Mouse (Mus musculus): ENCODE results near the gene Lrmda. TPM values are rescaled to one million over a fixed set of nuclear protein-coding genes. Genes with fewer than 3 reads are reported as not detected.

The Lrmda gene
- polyA plus RNA-seq, 1 experiment from 2014 or later = 0.20 TPM

DNA sequence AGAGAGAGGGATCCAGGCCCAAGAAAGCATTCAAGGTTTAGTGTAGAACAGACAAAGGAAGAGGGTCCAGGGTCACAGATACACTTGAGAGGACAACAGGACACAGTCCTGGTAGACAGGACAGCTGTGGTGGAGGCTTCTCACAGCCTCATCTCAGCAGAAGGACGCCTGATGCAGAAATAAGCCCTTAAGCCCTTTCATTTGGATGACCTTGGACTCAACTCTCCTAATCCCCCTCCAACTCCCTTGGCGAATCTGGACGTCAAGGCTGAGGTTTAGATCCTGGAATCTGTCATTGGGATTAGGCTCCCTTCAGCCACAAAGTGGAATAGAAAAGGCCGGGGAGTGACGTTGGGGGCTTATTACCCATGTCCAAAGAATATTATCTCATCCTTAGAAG, 589.1 kb downstream of the Lrmda start:
- H3K9me3 ChIP-seq = no peaks in the 10 kb centered on the region
- H3K4me3 ChIP-seq = no peak overlapping the region
- no peaks in the 10 kb centered on the region for H3K36me3 ChIP-seq (replicated peaks)
- no peak overlapping the region for H3K27ac ChIP-seq
- peaks cover 12% of the 10 kb centered on the region; the same call in 1 of the 2 replicates for H3K4me1 ChIP-seq
- 64% methylated on average over 5 of the region's 5 CpGs for WGBS
- no peaks in the 10 kb centered on the region; the same call in 1 of the 2 replicates for H3K27me3 ChIP-seq (ENCODE audit: poor library complexity, severe bottlenecking)
- DNase-seq (ENCODE audit: extremely low spot score, low spot score) = no peak

DNA sequence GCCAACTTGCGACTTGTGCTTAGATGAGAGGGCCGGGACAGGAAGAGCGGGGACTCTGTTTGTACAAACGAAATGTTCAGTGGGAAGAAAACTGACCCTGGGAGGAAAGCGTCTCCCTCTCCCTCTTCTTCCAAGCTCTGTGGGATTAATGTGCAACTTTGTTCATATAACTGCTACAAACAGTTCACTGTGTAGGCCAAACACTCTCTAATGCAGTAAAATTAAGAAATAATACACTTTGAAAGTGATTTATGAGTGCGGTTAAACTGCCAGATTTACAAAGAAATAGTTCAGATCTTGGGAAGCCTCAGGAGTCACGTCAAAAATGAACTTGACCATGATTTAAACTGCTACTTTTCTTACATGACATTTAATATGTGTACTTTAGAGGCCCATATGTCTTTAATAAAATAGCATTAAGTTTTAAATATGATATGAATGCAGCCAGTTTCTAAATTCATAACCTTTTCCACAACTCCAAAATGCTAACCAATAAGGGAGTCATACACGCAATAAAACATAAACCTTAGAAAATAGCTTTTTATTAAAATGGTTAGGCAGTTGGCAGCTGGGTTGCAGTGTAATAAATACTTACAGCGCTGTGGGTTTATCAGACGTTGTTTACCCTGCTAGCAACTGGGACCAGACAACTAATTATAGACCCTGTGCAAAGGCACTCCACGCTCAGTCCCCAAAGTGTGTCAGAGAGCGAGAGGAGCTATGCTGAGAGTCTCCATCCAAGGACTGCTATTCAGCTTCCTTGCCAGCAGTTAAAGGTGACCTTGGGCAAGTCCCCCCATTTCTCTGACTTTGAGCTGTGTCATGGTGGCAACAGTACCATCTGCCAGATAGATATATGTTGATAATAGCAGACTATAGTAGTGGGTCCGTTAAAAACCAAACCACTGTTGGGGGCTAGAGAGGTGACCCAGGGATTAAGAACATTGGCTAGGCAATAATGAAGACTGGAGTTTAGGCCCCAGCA, 590.0 kb downstream of the Lrmda start:
- 88% methylated on average over 13 of the region's 13 CpGs for WGBS
- no peak overlapping the region for H3K4me3 ChIP-seq
- H3K27me3 ChIP-seq (ENCODE audit: poor library complexity, severe bottlenecking) = no peaks in the 10 kb centered on the region; the same call in 1 of the 2 replicates
- no peaks in the 10 kb centered on the region for H3K9me3 ChIP-seq
- H3K36me3 ChIP-seq (replicated peaks) = no peaks in the 10 kb centered on the region
- DNase-seq (ENCODE audit: extremely low spot score, low spot score) = no peak
- peaks cover 12% of the 10 kb centered on the region; the same call in 1 of the 2 replicates for H3K4me1 ChIP-seq
- no peak overlapping the region for H3K27ac ChIP-seq

DNA sequence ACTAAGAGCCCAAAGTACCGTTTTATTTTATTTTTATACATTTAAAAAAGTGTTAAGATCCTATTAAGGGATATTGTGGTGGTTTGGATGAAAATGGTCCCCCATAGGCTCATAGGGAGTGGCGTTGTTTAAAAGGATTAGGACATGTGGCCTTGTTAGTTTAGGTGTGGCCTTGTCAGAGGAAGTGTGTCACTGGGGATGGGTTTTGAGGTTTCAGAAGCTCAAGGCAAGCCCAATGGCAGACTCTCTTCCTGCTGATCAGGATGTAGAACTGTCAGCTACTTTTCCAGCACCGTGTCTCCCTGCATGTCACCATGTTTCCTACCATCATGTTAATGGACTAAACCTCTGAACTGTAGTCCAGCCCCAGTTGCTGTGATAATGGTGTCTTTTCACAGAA, 591.5 kb downstream of the Lrmda start:
- Histone ChIP-seq H3K27ac (no peak overlapping the region), H3K4me1 (peaks cover 12% of the 10 kb centered on the region; the same call in 1 of the 2 replicates), H3K9me3 (no peaks in the 10 kb centered on the region), H3K27me3 (ENCODE audit: poor library complexity, severe bottlenecking) (no peaks in the 10 kb centered on the region; the same call in 1 of the 2 replicates), H3K36me3 (replicated peaks) (no peaks in the 10 kb centered on the region), H3K4me3 (no peak overlapping the region)
- WGBS = 92% methylated on average over 3 of the region's 3 CpGs
- no peak for DNase-seq (ENCODE audit: extremely low spot score, low spot score)

DNA sequence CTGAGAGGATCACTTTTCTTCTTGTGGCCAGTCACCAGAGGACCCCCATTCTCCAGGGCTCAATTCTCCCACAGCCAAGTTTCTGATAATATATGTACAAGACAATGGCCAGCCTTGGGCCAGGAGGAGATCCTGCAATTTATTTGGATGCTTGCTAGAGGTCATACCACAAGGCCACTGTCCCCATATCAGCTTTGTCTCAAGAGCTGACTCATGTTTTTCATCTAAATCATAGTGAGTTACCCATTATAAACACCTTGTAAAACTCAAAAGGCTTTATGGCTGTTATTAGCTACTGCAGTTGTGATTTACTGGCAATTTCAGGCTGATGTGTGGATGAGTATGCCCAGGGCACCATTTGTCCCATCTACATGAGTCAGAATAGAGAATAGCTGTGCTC, 600.7 kb downstream of the Lrmda start:
- H3K27ac ChIP-seq = no peak overlapping the region
- no peak for DNase-seq (ENCODE audit: extremely low spot score, low spot score)
- H3K27me3 ChIP-seq (ENCODE audit: poor library complexity, severe bottlenecking) = no peaks in the 10 kb centered on the region
- H3K4me3 ChIP-seq = no peak overlapping the region
- no peaks in the 10 kb centered on the region for H3K4me1 ChIP-seq
- H3K36me3 ChIP-seq (replicated peaks) = no peaks in the 10 kb centered on the region
- H3K9me3 ChIP-seq = no peaks in the 10 kb centered on the region

DNA sequence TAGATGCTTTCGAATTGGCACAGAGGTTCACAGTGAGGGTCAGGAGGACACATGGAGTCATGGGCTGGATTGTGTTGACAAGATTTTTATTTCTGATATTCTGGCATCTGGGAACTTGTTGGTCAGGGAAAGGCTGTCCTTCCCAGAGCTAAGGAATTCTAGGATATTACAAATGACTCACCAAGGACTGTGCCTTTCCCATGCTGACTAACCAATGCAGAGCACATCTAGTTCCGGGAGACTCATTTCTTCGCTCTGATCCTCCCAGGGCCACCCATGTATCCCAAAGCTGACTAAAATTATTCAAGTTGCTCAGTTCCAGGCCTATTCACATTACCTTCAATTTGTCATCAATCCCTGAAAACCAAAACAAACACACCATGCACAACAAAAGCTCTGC, 602.4 kb downstream of the Lrmda start:
- H3K27me3 ChIP-seq (ENCODE audit: poor library complexity, severe bottlenecking) = no peaks in the 10 kb centered on the region
- WGBS = 93% methylated on average over 3 of the region's 3 CpGs
- no peaks in the 10 kb centered on the region for H3K36me3 ChIP-seq (replicated peaks)
- no peak overlapping the region for H3K4me3 ChIP-seq
- H3K27ac ChIP-seq = no peak overlapping the region
- H3K9me3 ChIP-seq = no peaks in the 10 kb centered on the region
- no peaks in the 10 kb centered on the region for H3K4me1 ChIP-seq
- DNase-seq (ENCODE audit: extremely low spot score, low spot score) = no peak

DNA sequence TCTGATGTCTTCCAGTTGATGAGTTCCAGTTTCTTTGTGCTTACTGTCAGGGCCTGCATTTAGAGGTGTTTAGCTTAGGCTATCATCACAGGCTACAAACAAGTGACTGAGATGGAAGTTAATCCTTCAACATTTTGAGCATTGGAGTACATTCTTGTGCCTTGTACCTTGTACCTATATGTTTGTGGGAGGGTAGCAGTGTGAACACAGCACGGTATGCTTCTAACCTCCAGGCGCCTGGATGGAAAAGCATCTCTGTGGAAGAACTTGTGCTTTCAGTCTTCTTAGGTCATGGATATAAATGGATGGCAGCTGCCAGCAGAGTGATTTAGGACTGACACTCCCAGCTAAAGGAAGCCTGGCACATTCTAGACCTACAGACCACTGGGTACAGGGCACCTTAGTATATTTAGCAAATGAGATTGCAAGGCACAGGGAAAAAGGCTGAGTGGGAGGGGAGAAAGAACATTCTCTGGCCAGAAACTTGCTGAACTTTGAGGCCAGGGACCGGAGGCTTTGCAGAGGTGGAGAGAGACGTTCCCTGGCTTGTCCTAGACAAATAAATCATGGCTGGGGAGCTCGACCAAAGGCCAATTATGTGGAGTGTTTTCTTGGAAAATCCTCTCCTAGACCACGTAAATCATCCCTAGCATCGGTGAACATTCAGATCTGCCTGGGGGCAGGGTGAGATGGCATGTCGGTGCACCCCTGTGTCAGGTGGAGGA, 607.8 kb downstream of the Lrmda start:
- no peak overlapping the region for H3K27ac ChIP-seq
- H3K4me3 ChIP-seq = no peak overlapping the region
- H3K4me1 ChIP-seq = no peaks in the 10 kb centered on the region
- H3K27me3 ChIP-seq (ENCODE audit: poor library complexity, severe bottlenecking) = no peaks in the 10 kb centered on the region
- DNase-seq (ENCODE audit: extremely low spot score, low spot score) = no peak
- no peaks in the 10 kb centered on the region for H3K36me3 ChIP-seq (replicated peaks)
- 87% methylated on average over 8 of the region's 8 CpGs for WGBS
- no peaks in the 10 kb centered on the region for H3K9me3 ChIP-seq

DNA sequence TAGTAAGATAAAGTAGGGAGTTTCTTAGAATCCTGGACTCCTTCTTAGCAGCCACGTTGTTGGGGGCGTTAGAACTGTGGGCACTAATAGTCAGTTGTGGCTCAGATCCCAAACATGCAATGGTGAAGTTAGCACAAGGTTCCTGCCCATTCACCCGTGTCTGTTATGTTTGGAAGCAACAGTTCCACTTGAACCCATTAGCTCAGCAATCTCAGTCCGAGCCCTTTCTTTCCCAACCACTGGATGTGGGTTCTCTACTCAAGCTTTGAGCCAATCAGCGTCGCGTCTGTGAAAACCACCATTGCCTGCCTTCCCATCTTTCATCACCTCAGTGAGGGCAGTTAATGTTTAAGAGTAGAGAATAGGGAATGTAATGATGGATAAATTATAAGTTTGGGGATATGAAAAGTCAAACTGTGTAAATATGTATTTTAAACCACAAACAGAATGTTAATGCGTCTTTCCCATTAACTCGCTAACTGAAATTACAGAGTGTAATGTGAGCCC, 610.9 kb downstream of the Lrmda start:
- no peak for DNase-seq (ENCODE audit: extremely low spot score, low spot score)
- H3K4me3 ChIP-seq = no peak overlapping the region
- no peaks in the 10 kb centered on the region for H3K27me3 ChIP-seq (ENCODE audit: poor library complexity, severe bottlenecking)
- H3K27ac ChIP-seq = no peak overlapping the region
- H3K36me3 ChIP-seq (replicated peaks) = no peaks in the 10 kb centered on the region
- H3K9me3 ChIP-seq = no peaks in the 10 kb centered on the region
- H3K4me1 ChIP-seq = no peaks in the 10 kb centered on the region
- WGBS = 93% methylated on average over 9 of the region's 9 CpGs

DNA sequence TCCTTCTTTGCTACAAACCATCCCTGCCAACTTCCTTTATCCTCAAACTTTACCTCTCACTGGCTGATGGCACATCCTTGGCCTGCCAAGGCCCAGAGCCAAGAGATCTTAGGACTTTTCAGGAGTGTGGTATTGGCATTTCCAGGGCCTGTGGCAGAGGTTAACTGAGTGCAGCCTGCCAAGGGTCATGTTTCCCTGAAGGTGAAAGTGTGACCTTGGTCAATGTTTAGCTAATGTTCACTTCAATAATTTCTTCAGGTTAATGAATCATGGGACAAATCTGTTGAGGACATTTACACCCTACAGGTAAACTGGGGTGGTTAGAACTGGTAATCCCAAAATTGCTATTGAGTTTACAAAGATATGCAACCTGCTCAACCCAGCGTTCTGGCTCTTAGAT, 614.1 kb downstream of the Lrmda start:
- Histone ChIP-seq H3K9me3 (no peaks in the 10 kb centered on the region), H3K4me1 (no peaks in the 10 kb centered on the region), H3K36me3 (replicated peaks) (no peaks in the 10 kb centered on the region), H3K4me3 (no peak overlapping the region), H3K27ac (no peak overlapping the region), H3K27me3 (ENCODE audit: poor library complexity, severe bottlenecking) (no peaks in the 10 kb centered on the region)
- WGBS = 83% methylated on average over 1 of the region's 1 CpGs
- no peak for DNase-seq (ENCODE audit: extremely low spot score, low spot score)

DNA sequence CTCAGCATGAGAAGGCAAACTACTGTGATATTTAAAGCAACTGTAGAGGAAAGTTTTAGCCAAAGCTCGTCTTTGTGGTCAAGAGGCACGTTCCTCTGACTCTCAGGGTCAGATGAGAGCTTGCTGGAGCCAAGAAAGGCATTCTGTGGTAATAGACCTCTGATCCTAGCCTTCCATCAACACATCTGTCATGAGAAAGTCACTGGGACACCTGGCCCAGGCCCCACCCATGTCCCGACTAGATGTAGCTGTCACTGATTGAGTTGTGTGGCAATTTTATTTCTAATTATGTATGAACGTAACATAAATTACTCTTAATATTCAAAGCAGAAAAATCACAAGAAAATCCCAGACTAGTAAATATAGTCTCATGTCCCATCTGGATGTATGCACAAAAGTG, 624.0 kb downstream of the Lrmda start:
- H3K27ac ChIP-seq = no peak overlapping the region
- no peaks in the 10 kb centered on the region for H3K36me3 ChIP-seq (replicated peaks)
- peaks cover 13% of the 10 kb centered on the region for H3K27me3 ChIP-seq (ENCODE audit: poor library complexity, severe bottlenecking)
- no peak for DNase-seq (ENCODE audit: extremely low spot score, low spot score)
- 88% methylated on average over 4 of the region's 4 CpGs for WGBS
- H3K4me1 ChIP-seq = peaks cover 14% of the 10 kb centered on the region
- H3K4me3 ChIP-seq = no peak overlapping the region
- no peaks in the 10 kb centered on the region for H3K9me3 ChIP-seq

DNA sequence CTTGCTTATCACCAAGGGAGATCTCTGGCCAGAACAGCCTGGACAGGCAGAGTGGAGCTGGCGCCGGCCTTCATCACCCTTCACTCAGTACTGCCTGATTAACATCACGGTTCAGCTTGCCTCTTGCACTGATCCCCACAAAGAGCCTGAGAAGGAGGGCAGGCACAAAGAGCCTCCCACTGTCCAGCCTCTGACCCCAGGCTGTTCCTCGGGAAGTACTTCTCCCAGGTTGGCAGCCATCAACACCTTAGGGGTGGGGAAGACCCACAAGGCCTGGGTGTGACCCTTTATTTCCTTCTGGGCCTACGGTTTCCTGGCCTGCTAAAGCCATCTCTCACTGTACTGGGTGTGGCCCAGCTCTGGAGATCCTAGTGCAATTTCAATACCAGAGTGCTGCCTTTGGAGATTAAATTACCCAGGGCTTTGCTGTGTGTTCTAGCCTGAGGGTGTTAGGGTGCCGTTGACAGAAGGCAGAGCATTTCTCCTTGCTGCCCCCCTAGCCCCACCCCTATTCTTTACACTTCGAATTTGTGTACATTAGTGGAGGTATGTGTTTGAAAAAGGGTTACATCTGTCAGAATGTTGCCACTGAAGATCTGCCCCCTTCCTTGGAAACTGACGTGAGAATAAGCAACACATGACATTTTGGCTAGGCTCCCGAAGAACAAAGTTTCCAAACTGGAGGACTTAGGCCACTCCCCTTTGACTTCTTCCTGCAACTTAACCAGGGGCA, 628.5 kb downstream of the Lrmda start:
- Histone ChIP-seq H3K4me3 (no peak overlapping the region), H3K36me3 (replicated peaks) (no peaks in the 10 kb centered on the region), H3K4me1 (peaks cover 47% of the 10 kb centered on the region), H3K27ac (peak overlapping the region; percentile 56), H3K9me3 (no peaks in the 10 kb centered on the region), H3K27me3 (ENCODE audit: poor library complexity, severe bottlenecking) (peaks cover 32% of the 10 kb centered on the region)
- 71% methylated on average over 9 of the region's 9 CpGs for WGBS
- no peak for DNase-seq (ENCODE audit: extremely low spot score, low spot score)

DNA sequence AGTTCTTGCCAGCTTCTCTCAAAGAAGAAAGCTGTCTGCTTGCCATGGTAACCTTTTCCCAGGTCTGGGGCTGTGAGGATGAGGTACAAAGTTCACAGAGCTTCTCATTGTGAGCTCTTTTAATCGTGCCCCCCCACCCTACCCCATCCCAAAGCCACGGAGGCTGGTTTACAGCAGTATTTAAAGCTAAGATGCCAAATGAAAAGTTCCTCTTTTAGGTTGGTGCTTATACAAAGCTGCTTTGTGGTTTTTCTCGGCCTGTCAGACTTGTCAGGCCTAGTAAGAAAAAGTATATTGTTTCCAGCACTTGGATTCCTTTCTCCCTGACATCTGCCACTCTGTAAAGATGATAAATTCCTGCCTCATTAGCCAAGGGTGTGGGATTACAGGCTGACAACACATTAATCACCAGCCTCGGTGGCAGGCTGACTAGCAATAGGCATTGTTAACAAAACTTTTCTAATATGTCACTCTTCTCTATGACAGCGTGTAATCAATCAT, 629.9 kb downstream of the Lrmda start:
- DNase-seq (ENCODE audit: extremely low spot score, low spot score) = no peak
- Histone ChIP-seq H3K4me3 (no peak overlapping the region), H3K36me3 (replicated peaks) (no peaks in the 10 kb centered on the region), H3K9me3 (no peaks in the 10 kb centered on the region), H3K4me1 (peaks cover 47% of the 10 kb centered on the region), H3K27ac (peak overlapping the region; percentile 77), H3K27me3 (ENCODE audit: poor library complexity, severe bottlenecking) (peaks cover 40% of the 10 kb centered on the region)
- WGBS = 25% methylated on average over 5 of the region's 5 CpGs

All from forebrain, embryonic 10.5 days (tissue).